Mouse (Mus musculus) liver, embryonic 16.5 days (tissue): Measurements from ENCODE around the gene Wdr4. TPM values are rescaled to one million over a fixed set of nuclear protein-coding genes. Genes with fewer than 3 reads are reported as not detected.
A peak's percentile ranks its signal among the peaks of the same experiment; 100 is the strongest.
"Not testable (repeated sequence)": the region's sequence is repeated elsewhere in the genome, so short reads cannot be mapped to it uniquely, and the experiment has no call there.

Source experiments
- ATAC-seq: fragments of 200-750 bp; cut with Nextera tagmentation; 2 replicates; pipeline ENCODE4 v1.8.0; 2017; ENCODE audit warnings: low read depth, mild to moderate bottlenecking, moderate number of reproducible peaks, moderate library complexity
- H3K27ac ChIP-seq: fragments of 300-500 bp; sonication (generic); 2 replicates; pipeline ENCODE4 v1.5.1; 2014; ENCODE audit warnings: mild to moderate bottlenecking, low read length
- H3K27me3 ChIP-seq: fragments of 300-500 bp; sonication (generic); 2 replicates; pipeline ENCODE4 v1.6.1; 2014; ENCODE audit warnings: low read depth, low read length, mixed read lengths; ENCODE audit not compliant: control insufficient read depth, insufficient read depth
- H3K36me3 ChIP-seq: fragments of 300-500 bp; sonication (generic); 2 replicates; pipeline ENCODE4 v1.6.1; 2014; ENCODE audit warnings: mild to moderate bottlenecking; ENCODE audit not compliant: control insufficient read depth, insufficient read depth
- H3K4me1 ChIP-seq: fragments of 300-500 bp; sonication (generic); 2 replicates; pipeline ENCODE4 v1.6.1; 2014; ENCODE audit warnings: low read depth, low read length, mixed read lengths; ENCODE audit not compliant: control insufficient read depth
- H3K4me2 ChIP-seq: fragments of 300-500 bp; sonication (generic); 2 replicates; pipeline ENCODE4 v1.6.1; 2014; ENCODE audit warnings: low read depth, low read length, mixed read lengths
- H3K4me3 ChIP-seq: fragments of 300-500 bp; sonication (generic); 2 replicates; pipeline ENCODE4 v1.5.1; 2014; ENCODE audit warnings: low read depth, mild to moderate bottlenecking, low read length
- H3K9ac ChIP-seq: fragments of 300-500 bp; sonication (generic); 2 replicates; pipeline ENCODE4 v1.6.1; 2014; ENCODE audit warnings: low read depth, low read length
- H3K9me3 ChIP-seq: fragments of 300-500 bp; sonication (generic); replicated peaks from 2 replicates; pipeline ENCODE4 v1.6.1; 2016; ENCODE audit warnings: low read length; ENCODE audit not compliant: control insufficient read depth
- WGBS: fragments of 180-500 bp; shearing (Covaris S2); extraction: QIAGEN DNeasy Blood & Tissue Kit; methylation state at CpG from one replicate; pipeline ENCODE4 v1.1.7; 2014; ENCODE audit not compliant: insufficient replicate concordance; 5-methylcytosine and 5-hydroxymethylcytosine counted together
- polyA plus RNA-seq: library from polyadenylated mRNA; unstranded; fragments of >200 nt; fragmentation: Nextera tagmentation; extraction: Ambion mirVana; gene quantifications from 2 replicates; pipeline ENCODE4 v1.2.1, GENCODE M21; 2015

Wdr4 gene
- polyA plus RNA-seq, 1 experiment from 2014 or later, result 15.8 TPM

GRCm38 (mm10) chr17:31557947-31558542 is 38.3 kb upstream of the Wdr4 start:
- Histone ChIP-seq H3K27me3 (no peaks in the 10 kb centered on the region), H3K4me1 (no peaks in the 10 kb centered on the region), H3K4me2 (no peak overlapping the region), H3K9ac (no peak overlapping the region), H3K36me3 (no peaks in the 10 kb centered on the region), H3K9me3 (no peaks in the 10 kb centered on the region), H3K4me3 (no peak overlapping the region), H3K27ac (no peak overlapping the region)
- no peak for ATAC-seq
- WGBS, result 63% methylated on average over 10 of the region's 10 CpGs

GRCm38 (mm10) chr17:31557124-31557880 is 37.5 kb upstream of the Wdr4 start:
- H3K27me3 ChIP-seq, result no peaks in the 10 kb centered on the region
- no peak overlapping the region for H3K27ac ChIP-seq
- no peak overlapping the region for H3K4me3 ChIP-seq
- WGBS, result 64% methylated on average over 11 of the region's 11 CpGs
- no peaks in the 10 kb centered on the region for H3K36me3 ChIP-seq
- no peaks in the 10 kb centered on the region for H3K4me1 ChIP-seq
- no peak overlapping the region for H3K9ac ChIP-seq
- ATAC-seq, result peak; percentile 9; the same call in 1 of the 2 replicates
- no peaks in the 10 kb centered on the region for H3K9me3 ChIP-seq
- H3K4me2 ChIP-seq, result no peak overlapping the region

GRCm38 (mm10) chr17:31556253-31556652 is 36.5 kb upstream of the Wdr4 start:
- Histone ChIP-seq H3K27ac (no peak overlapping the region), H3K36me3 (no peaks in the 10 kb centered on the region), H3K27me3 (no peaks in the 10 kb centered on the region), H3K4me3 (no peak overlapping the region), H3K4me2 (no peak overlapping the region), H3K4me1 (no peaks in the 10 kb centered on the region), H3K9ac (no peak overlapping the region), H3K9me3 (no peaks in the 10 kb centered on the region)
- ATAC-seq, result no peak
- 45% methylated on average over 4 of the region's 4 CpGs for WGBS

- not testable (repeated sequence) for H3K36me3 ChIP-seq, H3K4me1 ChIP-seq, ATAC-seq, H3K27me3 ChIP-seq, H3K27ac ChIP-seq, H3K9ac ChIP-seq, H3K4me2 ChIP-seq, H3K9me3 ChIP-seq, H3K4me3 ChIP-seq
- 77% methylated on average over 23 of the region's 23 CpGs for WGBS
These were observed 32.8 kb upstream of the Wdr4 start for GRCm38 (mm10) chr17:31552601-31553000.

- H3K4me3 ChIP-seq, result no peak overlapping the region
- no peak for ATAC-seq
- WGBS, result 50% methylated on average over 8 of the region's 8 CpGs
- no peaks in the 10 kb centered on the region for H3K36me3 ChIP-seq
- no peaks in the 10 kb centered on the region for H3K27me3 ChIP-seq
- H3K9me3 ChIP-seq, result no peaks in the 10 kb centered on the region
- H3K27ac ChIP-seq, result no peak overlapping the region
- H3K4me2 ChIP-seq, result no peak overlapping the region
- H3K9ac ChIP-seq, result no peak overlapping the region
- H3K4me1 ChIP-seq, result no peaks in the 10 kb centered on the region
These were observed 29.6 kb upstream of the Wdr4 start for GRCm38 (mm10) chr17:31549389-31549788.

- H3K36me3 ChIP-seq, result no peaks in the 10 kb centered on the region
- H3K27ac ChIP-seq, result no peak overlapping the region
- no peaks in the 10 kb centered on the region for H3K4me1 ChIP-seq
- H3K9me3 ChIP-seq, result no peaks in the 10 kb centered on the region
- H3K4me2 ChIP-seq, result no peak overlapping the region
- no peak overlapping the region for H3K4me3 ChIP-seq
- WGBS, result 65% methylated on average over 3 of the region's 3 CpGs
- ATAC-seq, result no peak
- no peaks in the 10 kb centered on the region for H3K27me3 ChIP-seq
- H3K9ac ChIP-seq, result no peak overlapping the region
These were observed 28.2 kb upstream of the Wdr4 start for GRCm38 (mm10) chr17:31547974-31548373.

- Histone ChIP-seq H3K4me3 (no peak overlapping the region), H3K9me3 (no peaks in the 10 kb centered on the region), H3K4me1 (no peaks in the 10 kb centered on the region), H3K9ac (no peak overlapping the region), H3K36me3 (no peaks in the 10 kb centered on the region), H3K27ac (no peak overlapping the region), H3K4me2 (no peak overlapping the region), H3K27me3 (no peaks in the 10 kb centered on the region)
- WGBS, result 70% methylated on average over 9 of the region's 9 CpGs
- no peak for ATAC-seq
These were observed 26.8 kb upstream of the Wdr4 start for GRCm38 (mm10) chr17:31546444-31547196.

GRCm38 (mm10) chr17:31543574-31543973 is 23.8 kb upstream of the Wdr4 start:
- 28% methylated on average over 6 of the region's 6 CpGs for WGBS
- Histone ChIP-seq H3K36me3 (no peaks in the 10 kb centered on the region), H3K27me3 (no peaks in the 10 kb centered on the region), H3K4me2 (no peak overlapping the region), H3K9ac (no peak overlapping the region), H3K9me3 (no peaks in the 10 kb centered on the region), H3K27ac (no peak overlapping the region), H3K4me1 (no peaks in the 10 kb centered on the region), H3K4me3 (no peak overlapping the region)
- no peak for ATAC-seq

GRCm38 (mm10) chr17:31541460-31541831 is 21.7 kb upstream of the Wdr4 start:
- Histone ChIP-seq H3K9ac (no peak overlapping the region), H3K36me3 (no peaks in the 10 kb centered on the region), H3K4me2 (no peak overlapping the region), H3K27ac (no peak overlapping the region), H3K4me3 (no peak overlapping the region), H3K27me3 (no peaks in the 10 kb centered on the region), H3K4me1 (no peaks in the 10 kb centered on the region), H3K9me3 (no peaks in the 10 kb centered on the region)
- no peak for ATAC-seq
- 61% methylated on average over 6 of the region's 6 CpGs for WGBS
